Mouse (Mus musculus) layer of hippocampus, adult 18-20 months (tissue): ENCODE results near the gene Bicd2. TPM values are rescaled to one million over a fixed set of nuclear protein-coding genes. Genes with fewer than 3 reads are reported as not detected.
A peak's percentile ranks its signal among the peaks of the same experiment; 100 is the strongest.

Source experiments
- DNase-seq, 2 experiments: peaks; one replicate each; pipeline ENCODE4 v3.0.0; 2022; ENCODE audit warnings: low spot score in 2 of 2
- total RNA-seq, 2 experiments: library from RNA; stranded (reverse); gene quantifications; 2 replicates each; pipeline ENCODE4 v1.2.3; 2021

The Bicd2 gene
- total RNA-seq, 2 experiments from 2014 or later = 53.4 to 54.2 TPM

GRCm38 (mm10) chr13:49324871-49325270, 16.5 kb upstream of the Bicd2 start:
- no peak for DNase-seq

- peak in 1 of 2 experiments; percentile 74 for DNase-seq
These were observed 14.9 kb upstream of the Bicd2 start for GRCm38 (mm10) chr13:49326246-49327206.

- no peak for DNase-seq
These were observed 13.3 kb upstream of the Bicd2 start for GRCm38 (mm10) chr13:49328101-49328500.

GRCm38 (mm10) chr13:49333250-49333649, 8.1 kb upstream of the Bicd2 start:
- no peak for DNase-seq

- DNase-seq = no peak
These were observed 6.1 kb upstream of the Bicd2 start for GRCm38 (mm10) chr13:49335077-49335982.

- DNase-seq = peak in 1 of 2 experiments; percentile 64
These were observed 2.4 kb upstream of the Bicd2 start for GRCm38 (mm10) chr13:49338893-49339546.

- peak in 1 of 2 experiments; percentile 21 for DNase-seq
These were observed 692 bp downstream of the Bicd2 start for GRCm38 (mm10) chr13:49341831-49342722.

GRCm38 (mm10) chr13:49342723-49343100, 1.3 kb downstream of the Bicd2 start:
- DNase-seq = no peak

GRCm38 (mm10) chr13:49344567-49344966, 3.2 kb downstream of the Bicd2 start:
- no peak for DNase-seq

- no peak for DNase-seq
These were observed 4.1 kb downstream of the Bicd2 start for GRCm38 (mm10) chr13:49345476-49345875.

GRCm38 (mm10) chr13:49348522-49348921, 7.1 kb downstream of the Bicd2 start:
- DNase-seq = no peak

GRCm38 (mm10) chr13:49349335-49349734, 8.0 kb downstream of the Bicd2 start:
- no peak for DNase-seq

- no peak for DNase-seq
These were observed 8.6 kb downstream of the Bicd2 start for GRCm38 (mm10) chr13:49349836-49350505.

GRCm38 (mm10) chr13:49352581-49353159, 11.3 kb downstream of the Bicd2 start:
- peak in 1 of 2 experiments; percentile 39 for DNase-seq

GRCm38 (mm10) chr13:49353422-49353821, 12.0 kb downstream of the Bicd2 start:
- DNase-seq = no peak

- peak; percentile 54 to 76 for DNase-seq
These were observed 12.7 kb downstream of the Bicd2 start for GRCm38 (mm10) chr13:49353991-49354507.

- no peak for DNase-seq
These were observed 14.2 kb downstream of the Bicd2 start for GRCm38 (mm10) chr13:49355461-49356061.

- DNase-seq = no peak
These were observed 14.7 kb downstream of the Bicd2 start for GRCm38 (mm10) chr13:49356090-49356489.
